Mouse (Mus musculus): ENCODE results near the gene Osbpl2.

Gene Osbpl2

DNA sequence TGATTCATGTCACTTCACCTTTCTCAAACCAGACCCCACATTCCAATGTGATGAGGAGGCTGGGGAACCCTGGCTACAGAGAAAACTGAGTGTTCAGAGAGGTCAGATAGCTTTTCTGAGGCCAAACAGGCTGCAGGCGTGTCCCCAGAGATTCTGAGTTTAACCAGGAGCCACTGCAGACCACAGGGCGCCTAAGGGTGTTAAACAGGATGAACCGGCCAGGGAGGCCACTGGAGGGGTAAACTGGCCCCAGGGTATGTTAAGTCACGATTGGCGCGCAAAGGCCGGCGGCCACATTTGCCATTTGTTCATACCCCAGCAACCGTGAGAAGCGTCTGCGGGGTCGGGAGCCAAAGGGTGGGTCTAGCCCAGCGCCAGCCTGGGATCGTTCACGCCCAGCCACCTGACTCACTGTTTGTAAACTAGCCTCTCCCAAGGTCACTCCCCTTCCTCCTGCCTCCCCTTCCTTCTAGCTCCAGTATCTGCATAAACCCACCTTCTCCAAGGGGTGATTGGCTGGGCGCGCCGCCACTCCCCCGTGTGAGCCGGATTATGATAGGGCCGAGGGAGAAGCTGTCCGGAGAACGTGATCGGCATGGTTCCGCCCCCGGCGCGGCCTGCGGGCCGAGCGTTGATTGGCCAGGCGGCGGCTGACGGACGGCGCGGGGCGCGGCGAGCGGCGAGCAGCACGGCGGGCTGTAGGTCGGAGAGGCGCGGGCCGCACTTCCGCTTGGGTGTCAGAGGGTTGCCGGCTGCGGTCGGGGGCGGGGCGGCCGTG is at the start of gene Osbpl2:
Osbpl2 (plus strand) TSS at position 646 of the 778 bp plus-strand sequence.
- DNase-seq (ENCODE audit: low read depth in 1 of 2, low spot score in 2 of 2): peak; percentile 98 to 99

DNA sequence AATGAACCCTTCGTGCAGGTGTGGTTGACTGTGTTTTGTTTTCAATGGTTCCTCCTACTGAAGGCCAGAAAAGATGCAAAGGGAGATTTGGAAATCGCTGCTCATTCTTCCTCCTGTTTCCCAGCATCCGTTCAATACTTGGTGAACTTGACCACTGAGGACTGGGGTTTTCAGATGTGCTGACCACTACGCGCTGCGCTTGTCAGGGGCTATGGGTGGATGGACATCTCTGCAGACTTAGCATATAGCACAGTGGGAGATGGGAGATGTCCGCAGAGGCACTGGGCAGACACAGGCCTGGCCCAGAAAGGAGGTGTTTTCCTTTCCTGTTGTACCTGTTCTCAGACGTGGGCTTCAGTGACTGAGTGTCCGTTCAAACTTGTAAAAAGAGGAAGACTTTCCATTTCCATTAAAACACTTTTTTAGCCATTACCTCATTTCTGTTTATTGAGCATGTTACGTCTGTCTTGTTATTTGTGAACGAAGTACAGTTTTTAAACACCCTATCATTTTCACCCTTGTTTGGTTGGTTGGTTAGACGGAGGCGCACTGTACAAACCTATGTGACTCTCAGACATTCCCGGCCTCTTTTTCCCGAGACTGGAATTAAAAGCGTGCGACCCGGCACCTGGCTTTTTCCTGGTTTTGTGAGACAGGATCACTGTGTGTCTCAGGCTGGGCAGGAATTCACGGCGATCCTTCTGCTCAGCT is 49.2 kb upstream of the Osbpl2 start:
- no peak for DNase-seq (ENCODE audit: low read depth in 1 of 2, low spot score in 2 of 2)

GRCm38 (mm10) chr2:180070481-180071453 is 48.3 kb upstream of the Osbpl2 start, which contains the start of gene Mtg2:
Gene Mtg2 (plus strand): TSS chr2:180070588.
- peak; percentile 73 to 88 for DNase-seq (ENCODE audit: low read depth in 1 of 2, low spot score in 2 of 2)

DNA sequence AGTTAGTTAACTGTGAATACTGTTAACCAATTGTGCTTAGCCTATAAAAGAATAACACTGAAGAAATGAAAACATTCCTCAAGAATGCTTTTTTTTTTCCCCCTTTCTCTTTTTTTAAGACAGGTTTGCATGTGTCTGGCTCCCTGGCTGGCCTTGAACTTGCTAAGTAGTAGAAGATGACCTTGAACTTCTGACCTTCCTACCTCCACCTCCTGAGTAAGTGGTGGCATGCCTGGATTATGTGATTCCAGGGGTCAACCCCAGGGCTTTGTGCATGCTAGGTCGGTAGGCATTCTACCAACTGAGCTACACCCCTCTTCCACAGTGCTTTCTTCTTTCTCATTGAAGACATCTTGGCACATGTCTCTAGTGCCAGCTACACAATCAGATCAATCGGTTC is 47.4 kb upstream of the Osbpl2 start:
- no peak for DNase-seq (ENCODE audit: low read depth in 1 of 2, low spot score in 2 of 2)

DNA sequence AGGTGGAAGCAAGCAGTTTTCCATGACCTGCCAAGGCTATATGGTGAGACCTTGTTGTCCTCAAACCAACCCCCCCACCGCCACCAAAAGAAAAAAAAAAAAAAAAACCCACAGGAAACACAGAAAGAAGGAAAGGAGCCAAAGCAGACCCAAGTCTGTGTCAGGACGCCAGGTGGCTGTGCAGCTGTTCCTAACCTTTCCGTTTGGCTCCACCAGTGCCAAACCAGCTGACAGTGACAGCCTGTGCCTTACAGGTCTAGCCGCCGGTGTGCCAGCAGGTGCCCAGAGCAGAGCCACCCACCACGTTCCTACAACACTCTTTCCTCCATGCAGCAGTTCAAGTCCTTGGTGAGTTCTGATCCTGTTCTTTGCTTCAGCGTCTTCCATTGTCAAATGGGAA is 46.2 kb upstream of the Osbpl2 start:
- DNase-seq (ENCODE audit: low read depth in 1 of 2, low spot score in 2 of 2): no peak

DNA sequence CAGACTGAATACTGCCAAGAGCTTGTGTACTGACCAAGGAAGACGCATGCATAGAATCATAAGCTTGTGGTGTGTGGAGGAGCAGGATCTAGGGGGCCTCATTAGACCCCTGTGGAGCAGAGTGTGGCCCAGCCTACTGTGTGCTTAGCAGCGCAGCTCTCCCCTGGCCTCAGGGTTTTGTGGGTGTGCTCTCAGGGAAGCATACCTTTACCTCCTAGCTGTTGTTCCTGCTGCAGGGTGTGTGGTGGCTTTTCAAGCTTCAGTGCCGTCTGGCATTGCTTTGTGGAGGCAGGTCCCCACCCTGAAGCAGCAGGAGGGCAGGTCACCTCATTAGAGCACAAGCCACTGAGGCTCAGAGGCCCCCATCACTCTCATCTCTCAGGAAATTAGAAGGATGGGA is 41.5 kb upstream of the Osbpl2 start:
- no peak for DNase-seq (ENCODE audit: low read depth in 1 of 2, low spot score in 2 of 2)

GRCm38 (mm10) chr2:180080680-180081079 is 38.4 kb upstream of the Osbpl2 start:
- DNase-seq (ENCODE audit: low read depth in 1 of 2, low spot score in 2 of 2): no peak

GRCm38 (mm10) chr2:180083063-180083462 is 36.0 kb upstream of the Osbpl2 start:
- DNase-seq (ENCODE audit: low read depth in 1 of 2, low spot score in 2 of 2): no peak

GRCm38 (mm10) chr2:180084565-180084964 is 34.5 kb upstream of the Osbpl2 start:
- DNase-seq (ENCODE audit: low read depth in 1 of 2, low spot score in 2 of 2): no peak

- DNase-seq (ENCODE audit: low read depth in 1 of 2, low spot score in 2 of 2): no peak
Measured at GRCm38 (mm10) chr2:180085926-180086636, 33.0 kb upstream of the Osbpl2 start.

DNA sequence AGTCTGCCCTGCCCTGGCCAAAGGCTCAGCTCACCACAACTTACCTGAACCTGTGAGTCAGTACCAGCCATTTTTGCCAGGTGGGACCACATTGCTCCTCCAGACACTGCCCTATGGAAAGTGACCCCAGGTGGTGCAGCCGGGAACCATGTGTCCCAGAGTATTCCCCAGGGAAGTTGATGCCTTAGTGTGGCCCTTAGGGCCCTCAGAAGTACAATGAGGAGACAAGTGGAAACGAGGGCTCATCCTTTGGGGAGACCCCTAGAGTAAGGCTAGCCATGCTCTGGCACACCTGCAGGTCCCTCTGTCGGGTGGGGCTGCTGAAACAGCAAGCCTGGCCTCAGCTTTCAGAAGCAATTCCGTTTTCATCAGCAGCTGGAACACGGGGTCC is 32.5 kb upstream of the Osbpl2 start:
- DNase-seq (ENCODE audit: low read depth in 1 of 2, low spot score in 2 of 2): no peak

DNA sequence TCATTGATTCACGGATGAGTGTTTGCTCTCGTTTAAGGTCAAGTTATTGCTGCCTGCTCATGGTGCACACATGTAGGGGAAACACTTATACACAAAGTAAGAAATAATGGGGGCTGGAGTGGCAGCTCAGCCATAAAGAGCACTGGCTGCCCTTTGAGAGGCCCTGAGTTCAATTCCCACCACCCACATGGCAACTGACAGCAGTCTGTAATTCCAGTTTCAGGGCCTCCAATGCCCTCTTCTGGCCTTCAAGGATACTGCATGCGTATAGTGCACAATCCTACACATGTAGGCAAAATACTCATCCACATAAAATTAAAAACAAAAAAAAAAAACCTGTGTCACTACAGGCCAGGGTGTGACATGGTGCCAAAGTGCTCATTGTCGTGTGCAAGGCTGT is 31.6 kb upstream of the Osbpl2 start:
- no peak for DNase-seq (ENCODE audit: low read depth in 1 of 2, low spot score in 2 of 2)

DNA sequence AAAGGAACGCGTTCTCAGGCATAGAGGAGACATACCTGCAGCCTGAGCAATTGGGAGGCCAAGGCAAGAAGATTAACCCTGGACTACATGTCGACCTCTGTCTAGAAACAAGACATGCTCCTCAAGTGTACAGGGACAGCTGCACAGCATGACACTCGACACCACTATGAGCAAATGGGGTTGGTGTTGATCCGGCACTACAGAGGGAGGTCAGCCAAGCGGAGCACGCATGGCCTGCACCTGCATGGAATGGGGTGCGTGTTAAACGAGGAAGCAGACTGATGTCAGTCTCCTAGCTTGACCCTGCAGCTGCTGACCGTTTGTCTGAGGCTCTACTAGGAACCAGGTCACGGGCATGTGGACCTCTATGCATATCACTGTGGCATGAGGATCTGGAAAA is 28.8 kb upstream of the Osbpl2 start:
- no peak for DNase-seq (ENCODE audit: low read depth in 1 of 2, low spot score in 2 of 2)

DNA sequence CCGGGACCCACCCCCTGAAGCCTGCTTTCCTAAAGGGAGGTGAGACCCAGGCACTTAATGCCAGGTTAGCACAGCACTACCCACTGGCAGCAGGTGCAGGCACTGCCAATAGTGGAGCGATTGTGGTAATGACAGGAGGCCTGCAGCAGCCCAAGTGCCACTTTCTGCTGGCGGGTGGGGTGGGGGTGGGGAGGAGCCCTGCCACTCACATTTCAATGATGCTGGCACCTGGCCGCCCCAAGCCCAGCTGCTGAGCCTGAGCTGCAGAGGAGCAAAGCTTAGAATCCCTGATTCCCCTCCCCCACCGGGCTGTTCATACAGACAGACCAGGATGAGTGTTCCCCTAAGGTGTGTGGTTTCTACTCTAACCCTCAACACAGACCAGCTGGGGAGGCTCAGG is 23.4 kb upstream of the Osbpl2 start:
- no peak for DNase-seq (ENCODE audit: low read depth in 1 of 2, low spot score in 2 of 2)

GRCm38 (mm10) chr2:180097585-180097984 is 21.5 kb upstream of the Osbpl2 start:
- DNase-seq (ENCODE audit: low read depth in 1 of 2, low spot score in 2 of 2): no peak

DNA sequence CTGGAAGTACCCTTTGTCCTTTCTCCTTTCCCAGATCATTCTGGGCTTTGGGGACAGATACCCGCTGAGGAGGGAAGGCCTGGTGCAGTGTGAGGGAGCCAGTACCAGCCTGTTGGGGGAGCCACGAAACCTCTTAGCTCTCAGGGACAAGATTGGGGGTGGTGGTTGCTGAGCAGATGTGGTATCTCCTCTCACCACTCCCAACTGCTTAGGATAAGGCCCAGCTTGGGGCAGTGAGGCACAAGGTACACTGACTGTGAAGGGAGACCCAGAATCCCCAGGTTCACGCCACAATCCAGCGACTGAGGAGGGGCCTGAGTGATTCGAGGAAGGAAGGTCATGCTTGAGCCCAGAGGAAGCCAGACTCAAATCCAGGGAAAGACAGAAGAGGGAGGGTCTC is 20.9 kb upstream of the Osbpl2 start:
- no peak for DNase-seq (ENCODE audit: low read depth in 1 of 2, low spot score in 2 of 2)

GRCm38 (mm10) chr2:180099529-180099928 is 19.6 kb upstream of the Osbpl2 start:
- no peak for DNase-seq (ENCODE audit: low read depth in 1 of 2, low spot score in 2 of 2)

- DNase-seq (ENCODE audit: low read depth in 1 of 2, low spot score in 2 of 2): no peak
Measured at GRCm38 (mm10) chr2:180103151-180103977, 15.7 kb upstream of the Osbpl2 start.

DNA sequence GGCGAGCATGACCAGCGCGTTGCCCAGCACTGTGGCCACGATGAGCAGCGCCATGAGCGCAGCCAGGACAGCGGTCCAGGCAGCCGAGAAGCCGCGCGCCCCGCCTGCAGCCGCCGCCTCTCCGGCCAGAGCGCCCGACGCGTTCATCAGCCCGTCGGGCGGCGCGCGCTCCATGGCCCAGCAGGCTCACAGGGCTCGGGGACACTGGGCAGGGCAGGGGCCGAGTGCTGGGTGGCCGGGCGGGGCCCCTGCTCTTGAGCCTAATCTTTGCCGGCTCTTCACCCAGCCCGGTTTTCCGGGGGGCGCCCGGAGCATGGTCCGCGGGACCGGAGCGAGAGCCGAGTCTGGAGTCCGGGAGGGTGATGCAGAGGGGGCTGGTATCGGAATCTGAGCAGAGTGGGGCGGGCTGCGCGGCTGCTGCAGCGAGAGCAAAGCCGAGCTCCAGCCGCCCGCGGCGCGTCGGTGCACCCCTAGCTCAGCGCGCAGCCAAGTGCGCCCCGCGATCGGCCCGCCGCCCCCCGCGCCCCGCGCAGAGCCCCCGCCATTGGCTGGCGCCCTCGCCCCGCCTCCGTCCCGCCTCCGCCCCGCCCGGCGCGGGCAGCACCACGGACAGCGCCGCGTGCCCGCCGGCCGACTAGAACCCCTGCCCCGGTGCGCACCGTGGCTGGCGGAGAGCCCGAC is 15.0 kb upstream of the Osbpl2 start, which contains the start of gene Hrh3:
Hrh3 (minus strand) TSS at position 511 of the 681 bp plus-strand sequence.
- DNase-seq (ENCODE audit: low read depth in 1 of 2, low spot score in 2 of 2): no peak

All from monocyte, adult 2 months (primary cell).